Mouse (Mus musculus) v-Abl transformed pro-B cells (cell line): ENCODE data around the gene Susd6.

ENCODE experiments used
- in situ Hi-C, 2 experiments: fragments of 400-800 bp; cut with MboI; formaldehyde crosslinking; loops; one replicate each; pipeline ENCODE4 v1.15.1; 2025; ENCODE audit not compliant: unreplicated experiment in 2 of 2

The Susd6 gene

DNA sequence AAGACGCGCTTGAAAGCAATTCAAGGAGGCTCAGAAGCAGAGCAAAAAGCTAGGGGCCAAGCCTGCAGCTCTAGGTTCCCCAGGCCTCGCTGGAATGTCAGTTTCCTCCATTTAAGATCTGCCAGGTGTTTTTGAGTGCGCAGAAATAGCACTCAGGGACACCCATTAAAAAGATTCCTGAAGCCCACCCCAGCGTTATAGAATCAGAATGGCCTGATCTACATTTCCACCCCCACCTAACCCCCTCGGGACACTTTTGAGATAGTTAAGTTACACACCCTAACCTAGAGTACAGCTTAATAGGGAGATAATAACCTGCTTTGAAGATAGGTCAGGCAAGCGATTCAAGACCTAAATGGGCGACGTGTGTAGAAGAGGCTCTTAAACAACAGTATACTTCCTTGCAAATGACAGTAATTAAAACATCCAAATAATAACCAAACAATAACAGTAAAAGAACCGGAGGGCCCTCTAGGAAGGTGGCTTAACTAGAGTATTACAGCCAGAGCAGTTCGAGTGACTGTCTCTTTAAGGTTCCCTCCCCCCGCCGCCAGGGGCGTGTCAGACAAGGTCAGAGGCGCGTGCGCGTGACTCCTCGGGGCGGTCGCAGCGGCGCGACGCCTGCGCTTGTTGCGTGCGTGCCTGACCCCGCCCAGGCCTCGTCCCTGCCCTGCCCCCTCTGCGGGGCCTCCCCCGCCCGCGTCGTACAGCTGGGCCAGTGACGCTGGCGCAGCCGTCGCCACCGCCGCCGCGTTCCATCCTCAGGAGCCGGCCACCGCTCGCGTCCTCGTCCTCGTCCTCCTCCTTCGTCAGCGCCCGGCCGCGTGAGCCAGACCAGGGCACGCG, at the start of gene Susd6:
Susd6 (plus strand) TSS at position 662 of the 846 bp plus-strand sequence.
- in situ Hi-C loops = no loop called here

DNA sequence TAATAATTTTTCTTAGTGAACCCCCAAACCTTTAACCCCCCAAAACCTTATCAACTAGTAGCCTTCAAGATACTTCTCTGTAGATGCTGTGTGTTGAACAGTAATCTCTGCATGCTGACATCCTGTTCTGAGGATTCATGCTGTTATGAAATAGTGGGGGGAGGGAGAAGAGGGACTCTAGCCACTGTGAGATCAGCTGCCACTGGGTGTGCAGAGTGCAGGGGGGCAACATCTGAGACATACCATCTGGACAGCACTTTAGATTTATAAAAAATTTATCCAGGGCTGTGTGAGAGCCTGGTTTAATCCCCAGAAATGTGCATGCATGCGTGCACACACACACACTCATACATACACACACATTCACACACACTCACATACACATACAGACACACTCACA, 45.7 kb upstream of the Susd6 start:
- in situ Hi-C loops = loop anchor here in 1 of 2 experiments (10.0 kb wide), 1 partner anchor 1400 kb away; no protein-coding TSS in a partner anchor

DNA sequence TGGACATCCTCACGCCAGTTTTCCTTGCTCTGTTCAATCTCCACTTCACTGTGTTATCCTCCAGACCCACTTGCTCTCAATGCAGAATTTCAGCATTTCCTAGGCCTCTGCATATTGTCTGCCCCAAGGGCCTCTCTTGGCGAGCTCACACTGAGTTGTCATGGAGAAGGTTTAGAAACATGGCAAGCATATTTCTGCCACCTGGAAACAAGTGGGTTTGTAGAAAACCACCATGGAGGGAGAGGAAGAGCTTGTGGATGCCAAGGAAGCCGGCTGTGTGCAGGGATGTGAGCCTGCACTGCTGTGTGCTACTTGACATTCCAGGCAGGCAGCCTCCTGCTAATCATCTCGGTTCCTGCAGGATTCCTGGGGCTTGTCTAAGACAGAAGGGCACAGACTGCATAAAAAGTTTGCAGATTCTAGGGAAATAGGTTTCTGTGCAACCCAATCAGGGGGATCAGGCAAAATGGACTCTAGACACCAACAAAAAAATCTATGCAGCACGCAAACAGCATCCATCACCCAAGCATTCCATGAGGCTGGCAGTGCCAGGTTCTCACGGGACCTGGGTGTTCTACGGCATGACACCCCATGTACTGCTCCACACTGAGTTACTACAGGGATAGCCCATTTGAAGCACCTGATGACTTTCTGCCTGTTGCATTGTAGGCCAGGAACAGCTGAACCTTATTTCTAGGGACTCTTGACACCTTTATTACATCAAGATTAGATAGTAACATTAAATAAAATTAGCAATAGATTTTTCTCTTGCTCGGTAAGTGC, 44.1 kb upstream of the Susd6 start:
- in situ Hi-C loops = loop anchor here in 1 of 2 experiments (10.0 kb wide), 1 partner anchor 1401 kb away; no protein-coding TSS in a partner anchor

DNA sequence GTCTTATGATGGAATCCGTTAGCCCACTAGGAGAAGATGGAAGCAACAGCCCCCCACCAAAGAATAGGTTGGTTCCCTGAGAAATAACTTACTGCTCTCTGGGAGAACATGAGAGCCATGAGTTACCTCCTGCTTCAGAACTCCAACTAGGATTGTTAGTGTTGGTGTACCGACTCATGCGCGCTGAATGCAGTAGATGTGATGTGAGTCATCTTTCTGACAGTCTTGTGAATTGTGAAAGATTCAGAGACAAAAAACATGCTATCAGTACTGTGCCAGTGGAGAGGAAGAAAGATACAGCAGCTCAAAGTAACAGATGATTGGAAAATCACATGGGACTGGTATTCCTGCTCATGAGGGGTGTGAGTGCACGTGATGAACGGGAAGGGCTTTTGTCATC, 38.8 kb upstream of the Susd6 start:
- in situ Hi-C loops = loop anchor here in 1 of 2 experiments (25.0 kb wide), 1 partner anchor 661 kb away; the partner anchor contains the start of gene Adam4

DNA sequence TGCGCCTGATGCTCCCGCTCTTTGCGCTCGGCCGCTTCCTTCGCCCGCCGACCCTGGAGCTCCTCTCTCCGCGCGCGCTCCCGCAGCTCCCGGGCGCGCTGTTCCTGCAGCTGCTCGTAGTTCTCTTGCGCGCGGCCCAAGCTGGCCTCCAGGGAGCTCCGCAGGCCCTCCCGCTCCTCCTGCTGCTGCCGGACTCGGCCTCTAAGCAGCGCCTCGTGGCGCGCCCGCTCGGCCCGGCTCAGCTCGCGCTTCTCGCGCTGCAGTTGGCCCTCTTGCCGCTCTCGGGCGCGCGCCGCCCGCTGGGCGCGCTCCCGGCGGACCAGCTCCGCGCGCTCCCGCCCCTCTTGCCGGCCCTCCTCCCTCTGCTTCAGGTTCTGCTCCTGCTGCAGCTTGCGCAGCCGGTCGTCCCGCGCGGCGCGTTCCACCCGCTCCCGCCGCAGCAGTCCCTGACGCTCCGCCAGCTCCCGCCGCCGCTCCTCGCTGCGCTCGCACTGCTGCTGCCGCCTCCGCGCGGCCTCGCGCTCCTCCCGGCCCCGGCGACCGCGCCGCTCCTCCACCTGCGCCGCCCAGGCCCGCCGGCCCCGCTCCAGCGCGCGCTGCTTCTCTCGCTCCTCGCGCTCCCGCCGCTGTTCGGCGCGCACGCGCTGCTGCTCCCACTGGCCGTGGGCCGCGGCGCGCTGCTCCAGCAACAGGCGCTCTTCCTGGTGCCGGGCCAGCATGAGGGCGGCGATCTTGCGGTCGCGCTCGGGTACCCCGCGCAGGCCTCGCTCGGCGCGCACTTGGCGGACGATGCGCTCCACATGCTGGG, 32.4 kb upstream of the Susd6 start:
- in situ Hi-C loops = loop anchor here in 1 of 2 experiments (25.0 kb wide), 1 partner anchor 654 kb away; the partner anchor contains the start of gene Adam4

DNA sequence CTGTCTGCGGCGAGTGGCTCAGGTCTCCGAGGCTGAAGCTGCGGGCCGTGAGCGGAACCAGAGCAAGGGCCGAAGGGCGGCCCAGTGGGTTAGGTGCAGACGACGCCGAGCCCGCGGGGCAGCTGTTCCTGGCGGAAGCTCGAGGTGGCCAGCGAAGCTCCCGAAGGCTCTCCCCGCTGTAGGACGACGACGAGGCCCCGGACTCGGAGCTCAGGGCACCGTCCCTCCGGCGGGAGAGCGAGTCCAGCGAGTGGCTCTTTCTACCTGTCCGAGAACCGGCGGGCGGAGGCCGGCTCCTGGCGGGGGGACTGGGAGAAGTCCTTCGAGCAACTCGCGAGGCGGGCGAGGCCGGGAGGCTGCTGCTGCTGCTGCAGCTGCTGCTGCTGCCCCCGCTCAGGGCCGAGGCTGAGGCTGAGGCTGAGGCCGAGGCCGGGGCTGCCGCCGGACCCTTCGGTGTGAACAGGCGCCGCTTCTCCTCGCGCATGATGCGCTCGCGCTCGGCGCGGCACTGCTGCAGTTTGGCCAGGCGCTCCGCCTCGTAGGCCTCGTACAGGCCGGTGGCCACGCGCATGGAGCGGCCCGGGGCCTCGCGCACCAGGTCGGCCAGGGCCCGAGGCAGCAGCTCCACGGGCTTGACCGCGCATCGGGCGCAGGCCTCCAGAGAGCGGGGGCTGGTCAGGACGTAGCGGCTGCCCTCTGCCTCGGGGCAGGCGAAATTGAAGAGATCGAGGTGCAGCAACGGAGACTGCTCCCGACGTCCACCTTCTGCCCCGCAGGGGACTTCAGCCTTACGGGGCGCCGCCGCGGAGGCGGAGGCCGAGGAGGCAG, 31.5 kb upstream of the Susd6 start:
- in situ Hi-C loops = loop anchor here in 1 of 2 experiments (25.0 kb wide), 1 partner anchor 654 kb away; the partner anchor contains the start of gene Adam4

DNA sequence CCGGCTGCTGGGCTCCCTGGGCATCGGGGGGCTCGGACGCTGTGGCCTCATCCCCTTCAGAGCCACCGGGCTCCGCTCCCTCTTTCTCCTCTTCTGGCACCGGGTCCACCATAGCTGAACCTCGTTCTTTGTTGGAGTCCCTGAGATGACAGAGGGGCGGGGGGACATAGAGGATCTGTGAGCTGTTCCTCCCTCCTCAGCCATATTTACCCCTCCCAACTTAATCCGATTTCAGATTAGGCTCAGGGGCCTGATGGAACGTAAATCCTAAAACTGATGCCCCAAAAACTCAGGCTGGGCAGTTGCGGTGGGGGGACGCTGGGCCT, 31.0 kb upstream of the Susd6 start:
- in situ Hi-C loops = loop anchor here in 1 of 2 experiments (25.0 kb wide), 1 partner anchor 653 kb away; the partner anchor contains the start of gene Adam4

DNA sequence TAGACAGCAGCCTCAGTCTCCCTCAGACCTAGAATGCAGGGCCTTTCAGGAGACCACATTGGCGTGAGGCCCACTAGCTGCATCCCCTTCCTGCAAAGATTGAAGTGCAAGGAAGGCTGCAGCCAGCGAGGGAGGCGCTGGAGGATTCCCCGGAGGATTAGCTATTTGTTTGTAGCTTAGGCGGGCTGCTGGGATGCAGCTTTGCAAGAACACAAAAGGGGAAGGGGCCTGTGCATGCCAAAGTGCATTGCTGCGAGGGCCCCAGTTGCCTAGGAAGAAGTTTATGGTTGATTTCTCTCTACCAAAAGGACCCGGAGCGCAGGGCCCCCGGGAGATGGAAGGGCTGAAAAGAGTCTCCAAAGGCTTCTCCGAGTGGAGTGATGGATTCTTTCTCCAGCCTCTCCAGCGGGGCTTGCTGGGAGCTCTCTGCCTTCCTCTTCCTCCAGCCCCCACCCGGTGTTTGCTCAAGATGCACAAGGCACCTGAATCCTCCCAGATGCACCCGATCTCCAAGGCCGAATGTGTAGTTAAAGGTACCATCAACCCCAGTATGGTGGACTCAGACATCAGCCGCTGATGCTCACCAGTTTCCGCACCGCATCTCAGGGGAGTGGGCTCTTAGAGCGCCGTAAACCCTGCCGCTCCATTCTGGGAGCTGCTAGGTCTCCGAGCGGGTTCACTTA, 30.5 kb upstream of the Susd6 start:
- in situ Hi-C loops = loop anchor here (5.0 to 25.0 kb wide), 3 partner anchors 425 to 652 kb away; partner anchors contain the start of gene Adam4 (in 1 of the 2)

DNA sequence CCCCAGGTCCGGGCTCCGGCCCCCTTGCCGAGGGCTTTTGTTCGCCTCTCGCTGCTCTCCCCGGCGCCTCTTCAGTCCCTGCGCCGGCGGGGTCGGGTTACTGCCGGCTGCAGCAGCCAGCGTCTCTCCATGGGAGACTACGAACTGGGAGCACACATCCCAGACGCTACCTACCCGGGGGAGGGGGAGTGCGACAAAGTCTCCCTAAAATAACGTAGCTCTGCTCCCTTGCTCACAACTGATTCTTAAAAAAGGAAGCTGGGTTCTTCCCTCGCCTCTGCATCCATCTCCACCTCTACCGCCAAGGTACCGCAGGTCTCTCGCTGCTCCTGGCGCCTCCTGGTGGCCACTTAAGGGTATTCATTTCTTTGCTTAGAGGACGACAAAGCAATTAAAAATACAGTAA, 29.9 kb upstream of the Susd6 start, which contains the start of gene Ccdc177:
Ccdc177 (minus strand) TSS at position 292 of the 406 bp plus-strand sequence.
- in situ Hi-C loops = loop anchor here (5.0 to 25.0 kb wide), 3 partner anchors 424 to 652 kb away; partner anchors contain the start of gene Adam4 (in 1 of the 2)

DNA sequence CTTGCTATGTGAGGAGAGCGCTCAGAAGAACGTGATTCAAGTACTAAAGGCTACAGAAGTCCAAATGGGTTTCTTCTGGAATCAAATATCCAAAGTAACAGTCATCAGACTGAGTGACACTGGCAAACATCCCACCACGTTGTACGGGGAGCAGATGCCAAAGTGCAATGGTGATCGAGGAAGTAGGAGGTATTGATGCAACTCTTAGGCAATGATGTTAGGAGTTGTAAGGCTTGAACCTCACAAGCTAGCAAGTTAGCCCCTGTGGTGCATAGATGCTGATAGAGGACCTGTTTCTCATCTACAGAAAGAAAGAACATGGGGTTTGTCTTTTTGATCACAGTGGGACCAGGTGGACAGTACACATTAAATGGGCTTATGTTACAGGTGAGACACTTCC, 27.3 kb upstream of the Susd6 start:
- in situ Hi-C loops = loop anchor here (5.0 to 25.0 kb wide), 3 partner anchors 422 to 649 kb away; partner anchors contain the start of gene Adam4 (in 1 of the 2)

DNA sequence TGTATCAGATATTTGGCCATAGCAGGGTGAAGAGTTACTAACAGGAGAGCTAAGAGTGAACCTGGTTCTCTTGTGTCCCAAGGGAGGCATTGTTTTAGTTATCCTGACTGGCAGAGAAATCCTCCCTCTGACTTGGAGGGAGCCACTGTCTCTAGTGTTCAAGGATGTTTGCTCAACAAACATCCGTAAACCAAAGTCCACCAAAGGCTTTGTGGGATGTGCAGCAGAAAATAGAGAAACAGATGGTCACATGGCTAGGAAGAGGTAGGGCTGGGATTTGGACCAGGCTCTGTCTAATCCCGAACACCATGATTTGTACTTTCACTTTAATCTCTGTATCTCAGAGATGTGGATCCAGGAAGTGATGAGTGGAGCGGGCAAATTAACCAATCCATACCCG, 26.2 kb upstream of the Susd6 start:
- in situ Hi-C loops = loop anchor here (5.0 to 25.0 kb wide), 3 partner anchors 421 to 648 kb away; partner anchors contain the start of gene Adam4 (in 1 of the 2)

DNA sequence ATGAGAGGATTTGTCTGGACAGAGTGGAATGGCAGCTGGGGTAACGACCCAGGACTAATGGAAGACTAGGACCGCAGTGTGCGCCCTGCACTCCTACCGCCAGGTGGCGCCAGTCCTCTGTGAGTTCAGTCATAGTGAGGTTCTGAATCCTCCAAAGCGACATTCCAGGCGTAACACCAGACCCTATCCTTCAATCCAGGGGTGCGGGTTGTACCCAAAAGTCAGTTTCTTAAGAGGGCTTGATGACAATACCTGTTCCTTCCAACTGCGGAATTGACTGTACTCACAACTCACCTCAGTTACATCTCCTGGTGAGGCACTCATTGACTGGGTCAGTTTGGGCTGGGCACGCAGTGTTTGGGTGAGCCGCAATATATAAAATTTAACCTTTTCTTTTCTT, 20.6 kb upstream of the Susd6 start:
- in situ Hi-C loops = loop anchor here (5.0 to 25.0 kb wide), 3 partner anchors 123 to 643 kb away; partner anchors contain the start of gene Adam4 (in 1 of the 2)

DNA sequence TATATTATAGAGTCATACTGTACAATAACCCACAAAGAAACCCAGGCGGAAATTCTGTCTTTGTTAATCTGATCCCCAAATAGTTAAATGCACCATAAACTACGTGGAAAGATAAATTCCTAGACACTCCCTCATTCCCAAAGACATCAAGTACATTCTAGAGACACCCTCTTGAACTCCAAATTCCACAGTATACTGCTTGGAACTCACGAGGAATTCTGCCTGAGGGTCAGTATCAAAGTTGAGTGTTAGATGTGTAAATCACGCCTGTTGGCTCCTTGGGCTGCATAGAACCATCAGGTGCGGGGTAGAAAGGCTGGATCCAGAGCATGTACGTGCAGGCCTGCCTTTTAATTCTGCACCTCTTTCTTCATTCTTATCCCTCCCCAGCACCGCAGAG, 15.5 kb upstream of the Susd6 start:
- in situ Hi-C loops = loop anchor here in 1 of 2 experiments (25.0 kb wide), 1 partner anchor 638 kb away; the partner anchor contains the start of gene Adam4

DNA sequence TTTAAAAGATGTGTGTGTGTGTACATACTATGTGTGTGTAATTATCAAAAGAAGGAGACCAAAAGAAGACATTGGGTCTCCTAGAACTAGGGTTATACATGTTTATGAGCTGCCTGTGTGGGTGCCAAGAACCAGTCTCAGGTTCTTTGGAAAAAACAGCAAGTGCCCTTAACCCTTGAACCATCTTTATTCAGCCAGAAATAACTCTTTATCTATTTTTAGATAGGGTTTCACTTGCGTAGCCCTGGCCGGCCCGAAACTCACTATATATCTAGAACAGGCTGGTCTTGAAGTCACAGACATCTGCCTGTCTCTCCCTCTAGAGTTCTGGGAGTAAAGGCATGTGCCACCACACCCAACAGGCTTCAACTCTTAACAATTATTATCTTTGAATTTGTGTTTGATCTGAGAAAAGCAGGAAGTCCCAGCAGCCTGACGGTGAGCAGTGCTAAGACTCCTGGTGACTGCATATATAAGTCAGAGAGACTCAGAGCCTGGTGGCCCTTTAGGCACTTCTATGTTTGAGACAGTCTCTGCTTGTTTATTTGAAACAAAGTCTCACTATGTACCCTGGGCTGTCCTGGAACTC, 14.2 kb upstream of the Susd6 start:
- in situ Hi-C loops = no loop called here

DNA sequence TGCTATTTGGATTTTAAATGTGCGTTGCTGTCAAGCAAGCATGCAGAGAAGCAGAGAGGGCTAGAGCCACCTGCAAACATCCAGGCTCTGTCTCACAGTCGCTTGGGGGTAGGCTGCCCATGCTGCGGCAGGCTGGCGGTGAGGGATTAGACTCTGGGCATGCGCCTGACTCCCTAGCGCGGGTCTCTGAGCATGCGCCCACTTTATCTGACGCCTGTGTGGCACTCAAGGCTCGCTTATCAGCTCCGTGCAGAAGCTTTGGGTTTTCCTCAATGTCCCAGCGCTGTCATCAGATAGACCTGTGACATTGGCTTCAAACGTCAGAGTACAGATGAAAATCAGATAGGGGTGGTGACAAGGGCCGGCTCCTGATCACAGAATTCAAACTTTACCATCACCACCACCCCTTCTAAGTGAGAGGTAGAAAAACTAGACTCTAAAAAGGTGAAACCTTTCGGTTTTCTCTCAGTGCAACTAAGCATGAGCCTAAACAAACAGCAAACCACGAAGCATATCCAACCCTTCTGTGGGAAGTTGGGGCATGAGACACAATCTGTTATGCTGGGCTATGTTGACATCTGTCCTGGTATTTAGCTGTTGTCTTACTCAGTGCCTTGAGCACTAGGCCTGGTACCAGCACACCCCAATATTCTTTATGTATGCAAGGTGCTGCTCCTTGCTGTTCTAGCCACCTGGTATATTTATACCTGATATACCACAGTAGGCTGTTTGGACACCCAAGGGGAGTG, 11.9 kb upstream of the Susd6 start:
- in situ Hi-C loops = no loop called here

DNA sequence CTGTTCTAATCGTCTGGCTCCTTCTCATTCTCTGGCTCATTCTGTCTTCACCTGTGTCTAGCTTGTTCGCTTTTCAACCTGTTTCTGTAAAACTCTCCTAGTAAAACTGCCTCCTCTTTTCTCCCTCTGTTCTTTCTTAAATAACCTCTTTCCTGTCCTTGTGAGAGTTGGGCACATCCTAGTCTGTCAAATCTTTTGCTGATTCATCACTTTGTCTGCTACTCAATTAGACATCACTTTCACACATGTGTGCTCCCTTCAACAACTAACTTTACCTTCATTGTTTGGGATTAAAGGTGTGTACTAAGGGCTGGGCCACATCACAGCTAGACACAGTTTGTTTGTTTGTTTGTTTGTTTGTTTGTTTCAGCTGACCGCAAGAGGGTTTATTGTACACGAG, 10.6 kb upstream of the Susd6 start:
- in situ Hi-C loops = no loop called here

DNA sequence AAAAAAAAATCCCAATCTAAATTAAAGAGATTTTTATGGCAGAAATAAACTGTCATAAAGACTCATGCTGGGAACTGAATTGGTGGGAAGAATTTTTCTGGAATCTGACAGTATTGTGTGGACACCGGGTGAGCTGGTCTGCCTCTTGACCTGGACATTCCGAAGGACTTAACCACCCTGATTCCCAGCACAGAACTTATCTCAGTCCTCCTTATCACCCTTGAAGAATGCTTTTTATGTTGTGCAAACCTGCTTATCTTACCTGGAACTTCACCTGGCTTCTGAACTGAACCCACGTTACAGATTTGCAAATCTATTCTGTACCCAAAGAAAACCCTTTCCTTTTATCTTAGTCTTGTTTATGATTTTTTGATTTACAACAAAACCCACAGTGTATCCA, 8.1 kb upstream of the Susd6 start:
- in situ Hi-C loops = no loop called here
